Mouse (Mus musculus): ENCODE data around the gene Atp6v0d1.
"Not testable (repeated sequence)": the region's sequence is repeated elsewhere in the genome, so short reads cannot be mapped to it uniquely, and the experiment has no call there.

Atp6v0d1 gene

GRCm38 (mm10) chr8:105565952-105566702, at the start of gene Atp6v0d1:
Gene Atp6v0d1 (minus strand): TSS chr8:105566047.
- DNase-seq (ENCODE audit: low spot score in 2 of 2): peak; percentile 99

- DNase-seq (ENCODE audit: low spot score in 2 of 2): peak in 1 of 2 experiments; percentile 62
Measured at GRCm38 (mm10) chr8:105613830-105614511, 48.1 kb upstream of the Atp6v0d1 start.

DNA sequence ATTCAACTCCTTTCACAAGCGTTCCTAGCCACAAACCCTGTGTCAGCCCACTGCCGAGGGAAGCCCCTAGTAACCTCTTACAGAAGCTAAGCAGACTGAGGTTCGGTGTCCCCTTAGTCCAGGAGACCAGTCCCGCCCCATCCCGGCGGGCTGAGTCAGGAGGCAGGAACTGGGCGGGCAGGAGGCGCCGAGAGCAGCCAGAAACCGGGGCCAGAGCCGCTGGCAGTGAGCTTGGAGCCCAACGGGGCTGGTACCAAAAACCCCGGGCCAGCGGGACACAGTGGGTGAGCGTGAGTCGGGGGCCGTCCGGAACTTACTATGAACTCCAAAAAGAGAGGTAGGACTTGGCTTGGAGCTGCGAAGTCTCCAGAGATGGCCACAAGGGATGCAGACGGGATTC, 47.2 kb upstream of the Atp6v0d1 start:
- peak in 1 of 2 experiments; percentile 22 for DNase-seq (ENCODE audit: low spot score in 2 of 2)

GRCm38 (mm10) chr8:105611836-105612235, 46.0 kb upstream of the Atp6v0d1 start:
- DNase-seq (ENCODE audit: low spot score in 2 of 2): no peak

- no peak for DNase-seq (ENCODE audit: low spot score in 2 of 2)
Measured at GRCm38 (mm10) chr8:105609771-105610170, 43.9 kb upstream of the Atp6v0d1 start.

DNA sequence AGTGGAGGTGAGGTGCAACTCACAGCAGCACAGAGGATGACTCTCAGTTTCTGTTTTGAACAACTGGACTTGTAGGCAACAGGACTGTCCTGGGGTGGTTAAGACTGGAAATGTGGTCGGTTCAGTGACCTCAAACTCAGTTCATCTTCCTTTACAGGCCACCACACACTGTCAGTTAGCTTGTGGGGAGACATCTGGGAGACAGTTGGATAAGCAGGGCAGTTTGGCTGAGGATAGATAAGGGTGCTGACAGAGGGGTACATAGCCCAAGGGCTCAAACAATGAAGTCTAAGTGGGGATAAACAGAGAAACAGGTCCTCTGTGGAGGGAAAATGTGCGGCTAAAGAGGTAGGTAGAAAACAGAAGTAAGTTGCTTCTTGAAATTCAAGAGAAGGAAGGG, 43.5 kb upstream of the Atp6v0d1 start:
- DNase-seq (ENCODE audit: low spot score in 2 of 2): no peak

DNA sequence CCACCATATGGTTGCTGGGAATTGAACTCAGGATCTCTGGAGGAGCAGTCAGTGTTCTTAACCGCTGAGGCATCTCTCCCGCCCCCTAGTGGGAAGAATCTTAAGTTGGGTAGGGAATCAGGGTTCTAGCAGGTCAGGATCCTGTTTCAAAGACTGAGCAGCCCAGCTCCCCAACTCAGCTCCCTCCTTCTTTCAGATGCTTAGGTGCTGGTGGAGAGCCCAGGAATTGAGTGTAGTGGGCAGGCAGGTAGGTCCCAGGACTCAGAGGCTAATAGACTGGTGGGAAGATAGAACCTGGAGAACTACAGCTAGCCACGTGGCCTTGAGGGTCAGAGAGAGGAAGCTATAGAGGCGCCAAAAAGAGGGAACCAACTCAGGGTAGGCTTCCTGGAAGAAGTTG, 41.8 kb upstream of the Atp6v0d1 start:
- no peak for DNase-seq (ENCODE audit: low spot score in 2 of 2)

DNA sequence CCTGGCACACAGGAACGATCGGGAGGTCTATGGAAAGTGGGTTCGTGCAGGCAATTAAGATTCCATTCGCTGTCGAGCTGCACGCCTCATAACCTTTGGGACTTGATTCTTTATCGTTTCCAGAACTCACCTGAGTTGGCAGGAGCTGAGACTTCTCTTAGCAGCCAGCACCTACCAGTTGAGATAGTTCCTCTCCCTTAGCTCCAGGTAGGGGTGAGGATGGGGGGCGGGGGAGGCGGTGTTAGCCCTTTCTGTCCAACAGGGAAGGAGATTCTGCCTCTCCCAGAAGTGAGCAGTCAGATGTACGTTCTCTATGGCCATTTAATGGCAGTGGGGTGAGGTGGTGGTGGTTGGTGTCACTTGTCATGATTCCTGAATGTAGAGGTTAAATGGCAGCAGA, 41.2 kb upstream of the Atp6v0d1 start:
- no peak for DNase-seq (ENCODE audit: low spot score in 2 of 2)

- peak; percentile 73 to 77 for DNase-seq (ENCODE audit: low spot score in 2 of 2)
Measured at GRCm38 (mm10) chr8:105606189-105607023, 40.6 kb upstream of the Atp6v0d1 start.

GRCm38 (mm10) chr8:105605491-105606188, 39.8 kb upstream of the Atp6v0d1 start:
- DNase-seq (ENCODE audit: low spot score in 2 of 2): peak in 1 of 2 experiments; percentile 39

DNA sequence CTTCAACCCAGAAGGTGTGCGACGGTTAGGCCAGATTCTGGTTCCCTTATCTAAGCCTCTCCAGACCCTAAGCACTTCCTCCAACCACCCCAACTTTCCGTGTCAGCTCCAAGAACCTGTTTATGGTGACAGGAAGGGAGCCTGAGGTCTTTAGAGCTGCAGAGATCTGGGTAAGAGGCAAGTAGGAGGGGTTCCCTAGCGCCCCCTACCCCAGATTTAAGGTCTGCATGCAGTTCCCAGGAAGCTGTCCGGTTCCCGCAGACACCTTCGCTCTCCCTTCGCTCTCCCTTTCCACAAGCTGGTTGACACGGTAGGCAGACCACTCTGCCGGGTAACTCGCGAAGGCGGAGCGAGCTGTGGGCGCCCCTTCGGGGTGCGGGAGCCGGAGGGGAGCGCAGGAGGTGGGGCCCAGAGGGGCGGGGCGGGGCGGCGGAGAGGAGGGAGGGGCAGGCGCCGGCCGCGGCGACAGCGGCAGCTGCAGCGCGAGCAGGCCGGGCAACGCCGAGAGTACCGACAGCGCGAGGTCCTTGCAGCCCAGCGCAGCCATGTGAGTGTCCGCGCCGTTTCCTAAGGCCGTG, 39.0 kb upstream of the Atp6v0d1 start, which contains the start of gene Ripor1:
Gene Ripor1 (plus strand): TSS at position 452 of the 578 bp plus-strand sequence.
- DNase-seq (ENCODE audit: low spot score in 2 of 2): peak; percentile 76

DNA sequence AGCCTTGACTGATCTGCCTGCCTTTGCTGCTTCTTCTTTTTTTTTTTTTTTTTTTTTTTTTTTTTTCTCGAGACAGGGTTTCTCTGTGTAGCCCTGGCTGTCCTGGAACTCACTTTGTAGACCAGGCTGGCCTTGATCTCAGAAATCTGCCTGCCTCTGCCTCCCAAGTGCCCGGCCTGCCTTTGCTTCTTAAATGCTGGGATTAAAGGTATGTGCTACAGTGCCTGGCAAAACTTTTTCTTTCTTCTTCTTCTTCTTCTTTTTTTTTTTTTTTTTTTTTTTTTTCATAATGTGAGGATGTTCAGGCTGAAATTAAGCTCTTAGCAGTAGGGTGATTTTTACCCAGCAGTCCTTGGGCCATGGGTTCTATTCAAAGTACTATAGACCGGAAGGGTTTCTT, 36.7 kb upstream of the Atp6v0d1 start:
- DNase-seq (ENCODE audit: low spot score in 2 of 2): not testable (repeated sequence)

DNA sequence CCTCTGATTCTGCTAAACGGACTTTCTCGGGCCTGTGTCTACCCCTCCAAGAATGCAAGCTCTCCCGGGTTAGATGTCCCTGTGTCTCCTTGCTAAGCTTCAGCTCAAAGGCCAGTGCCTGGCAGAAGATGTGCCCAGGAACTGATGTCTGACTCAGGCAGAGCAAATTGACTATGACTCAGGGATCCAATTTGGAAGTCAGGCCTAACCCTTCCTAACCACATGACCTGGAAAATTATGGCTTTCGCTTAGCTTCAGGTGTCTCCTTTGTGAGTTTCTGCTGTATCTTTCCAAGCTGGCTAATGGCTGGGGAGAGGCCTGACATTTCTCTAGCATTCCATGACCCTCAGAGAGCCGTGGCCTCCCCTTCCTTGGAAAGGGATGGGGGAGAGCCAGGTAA, 35.5 kb upstream of the Atp6v0d1 start:
- no peak for DNase-seq (ENCODE audit: low spot score in 2 of 2)

- DNase-seq (ENCODE audit: low spot score in 2 of 2): no peak
Measured at GRCm38 (mm10) chr8:105598777-105599176, 32.9 kb upstream of the Atp6v0d1 start.

DNA sequence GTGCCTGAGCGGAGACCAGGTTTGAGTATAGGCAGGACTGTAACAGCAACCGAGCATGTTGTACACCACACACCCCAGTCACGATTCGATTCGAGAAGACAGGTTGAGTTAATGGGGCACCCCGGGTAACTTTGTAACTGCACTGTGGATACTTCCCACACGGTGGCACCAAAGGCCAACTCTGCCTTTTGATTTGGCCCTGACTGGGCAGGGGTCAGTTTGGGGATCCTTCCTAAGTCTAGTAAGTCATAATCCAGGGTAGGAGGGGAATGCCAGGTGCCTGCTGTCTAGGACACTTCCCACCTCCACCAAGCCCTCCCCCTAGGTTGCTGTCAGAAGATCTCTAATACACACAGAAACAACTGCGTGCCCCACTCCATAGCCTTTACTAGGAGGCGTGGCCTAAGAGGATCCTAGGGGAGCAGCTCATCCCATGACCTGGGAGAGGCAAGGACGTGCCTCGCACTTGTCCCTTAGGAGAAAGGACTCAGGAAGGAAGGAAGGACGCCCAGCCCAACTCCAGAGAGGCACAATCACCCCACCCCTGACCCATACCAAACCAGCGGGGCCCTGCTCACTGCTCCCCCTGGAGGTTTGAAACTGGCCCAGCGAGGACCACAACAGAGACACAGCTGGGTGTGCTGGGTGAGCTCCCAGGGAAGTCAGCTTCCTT, 30.7 kb upstream of the Atp6v0d1 start:
- peak; percentile 58 to 73 for DNase-seq (ENCODE audit: low spot score in 2 of 2)

DNA sequence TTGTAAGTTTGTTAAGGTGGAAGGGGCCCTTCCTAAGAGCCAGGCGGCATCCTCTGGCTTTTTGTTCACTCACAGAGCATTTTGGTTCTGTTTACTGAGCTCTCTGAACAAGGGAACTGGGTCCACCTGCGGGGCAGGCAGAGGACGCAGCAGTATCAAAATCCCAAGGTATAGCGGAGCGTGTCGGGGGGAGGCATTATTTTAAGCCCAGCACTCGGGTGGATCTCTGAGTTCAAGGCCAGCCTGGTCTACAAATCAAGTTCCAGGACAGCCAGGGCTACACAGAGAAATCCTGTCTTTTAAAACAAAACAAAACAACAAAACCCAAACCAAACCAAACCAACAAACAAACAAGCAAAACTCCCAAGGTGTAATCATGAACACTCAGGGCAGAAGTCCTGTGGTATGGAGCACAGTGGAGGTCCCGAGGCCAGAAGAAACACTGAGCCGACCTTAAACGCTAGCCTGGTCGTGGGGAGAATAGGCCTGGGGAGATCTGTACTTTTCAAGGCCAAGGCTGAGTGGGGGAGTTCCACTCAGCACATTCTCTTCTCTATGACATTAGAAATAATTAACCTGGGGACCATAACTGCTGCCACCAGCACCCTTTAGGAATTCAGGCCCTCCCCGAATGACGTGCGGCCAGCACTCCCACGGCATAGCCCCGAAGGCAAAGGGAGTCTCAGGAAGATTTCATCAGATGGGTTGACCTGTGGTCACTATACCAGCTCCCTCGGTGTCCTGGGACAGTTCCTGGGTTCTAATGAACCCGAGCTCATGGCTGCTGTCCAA, 28.8 kb upstream of the Atp6v0d1 start:
- DNase-seq (ENCODE audit: low spot score in 2 of 2): no peak

GRCm38 (mm10) chr8:105593859-105594258, 28.0 kb upstream of the Atp6v0d1 start:
- peak in 1 of 2 experiments; percentile 38 for DNase-seq (ENCODE audit: low spot score in 2 of 2)

- no peak for DNase-seq (ENCODE audit: low spot score in 2 of 2)
Measured at GRCm38 (mm10) chr8:105592431-105592830, 26.6 kb upstream of the Atp6v0d1 start.

GRCm38 (mm10) chr8:105579719-105580118, 13.9 kb upstream of the Atp6v0d1 start:
- no peak for DNase-seq (ENCODE audit: low spot score in 2 of 2)

GRCm38 (mm10) chr8:105575538-105575937, 9.7 kb upstream of the Atp6v0d1 start:
- DNase-seq (ENCODE audit: low spot score in 2 of 2): no peak

Data from urinary bladder, postnatal 4 days (tissue).